Mouse (Mus musculus): Measurements from ENCODE around the gene Lamb1.

DNA sequence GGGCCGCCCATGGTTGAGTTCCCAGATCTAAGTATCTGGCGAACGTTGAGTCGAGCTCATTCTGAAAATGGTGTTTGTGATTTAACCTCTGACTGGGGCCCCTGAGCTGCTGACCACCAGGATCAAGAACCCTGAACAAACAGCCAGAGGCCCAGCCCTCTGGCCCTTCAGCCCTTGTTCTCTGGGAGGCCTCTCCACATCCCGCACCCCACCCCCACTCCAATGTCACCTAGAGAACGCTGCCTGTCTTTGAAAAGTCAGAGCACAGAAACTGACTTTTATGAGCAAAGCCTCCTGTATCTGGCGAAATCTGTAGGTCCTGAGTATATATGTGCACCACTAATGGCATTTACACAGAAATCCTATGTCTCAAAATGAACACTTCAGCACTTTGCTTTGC is 36.2 kb upstream of the Lamb1 start:
- TF ChIP-seq CTCF (IDR thresholded peaks at IDR 0.05; ENCODE audit: low read depth) (no peak), EP300 (optimal IDR thresholded peaks at IDR 0.05) (no peak)

Data from stomach, postnatal 0 days (tissue).